ENCODE assay signal across 27 mouse cellular contexts in the genomic region with DNA sequence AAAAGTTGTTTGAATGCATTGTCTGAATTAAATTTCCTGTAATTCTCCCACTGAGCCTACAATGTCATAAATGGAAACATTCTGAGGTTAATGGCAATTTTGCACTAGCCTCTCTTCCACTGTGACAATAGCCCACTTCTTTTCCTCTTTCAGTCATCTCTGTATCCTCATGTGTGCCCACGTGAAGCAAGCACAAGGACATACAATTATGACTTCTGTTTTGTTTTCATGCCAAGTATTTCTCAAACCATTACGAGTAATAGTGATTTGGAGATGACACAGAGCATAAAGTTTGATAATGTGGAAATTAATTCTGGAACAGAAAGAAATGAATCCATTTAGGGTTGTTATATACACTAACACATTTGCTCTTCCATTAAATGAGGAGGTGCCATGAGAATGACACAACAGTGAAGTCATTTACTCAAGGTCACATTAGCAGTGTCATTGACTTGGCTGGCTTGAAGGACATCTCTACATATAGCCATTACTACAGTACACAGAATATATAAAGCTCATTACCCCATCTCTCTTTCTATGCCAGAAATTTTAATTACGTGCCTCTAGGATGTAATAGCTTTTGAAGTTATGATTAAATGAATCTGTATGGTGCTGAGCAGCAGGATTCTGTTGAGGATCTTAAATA.
DNase-seq lines count a peak whose midpoint lies in the region; ATAC-seq and TF ChIP-seq lines count a peak whose summit lies in the region.
"Had no signal": no experiment of that assay in that cellular context is flagged by ENCODE, and none has a peak within 500 bp of the region (broad histone marks: within the 10 kb centered on the region; RNA-seq: fewer than 3 reads in every experiment).

No protein-coding gene starts in this region.

- no peaks in the 10 kb centered on the region for H3K27me3 ChIP-seq in forebrain, embryonic 14.5 days (replicated peaks; ENCODE audit: control insufficient read depth, insufficient read depth, low read length)
- no peaks in the 10 kb centered on the region for H3K27me3 ChIP-seq in forebrain, postnatal 0 days (ENCODE audit: insufficient read depth, low read length)
- H3K27me3 ChIP-seq in hindbrain, embryonic 15.5 days, result no peaks in the 10 kb centered on the region
- no peaks in the 10 kb centered on the region for H3K27me3 ChIP-seq in hindbrain, embryonic 10.5 days (ENCODE audit: insufficient read depth, poor library complexity, severe bottlenecking)
- H3K27me3 ChIP-seq in neural tube, embryonic 14.5 days (ENCODE audit: control insufficient read depth, insufficient read depth, low read length), result no peaks in the 10 kb centered on the region
- no peaks in the 10 kb centered on the region for H3K27me3 ChIP-seq in neural tube, embryonic 15.5 days (replicated peaks)
- H3K27me3 ChIP-seq: CH12.LX; embryonic facial prominence, embryonic 12.5 days; forebrain, embryonic 12.5 days; heart, embryonic 13.5 days; limb, embryonic 15.5 days; neural tube, embryonic 12.5 days; Patski had no signal

- no peaks in the 10 kb centered on the region for H3K4me1 ChIP-seq in forebrain, embryonic 14.5 days (ENCODE audit: control insufficient read depth, insufficient read depth, low read length)
- no peaks in the 10 kb centered on the region for H3K4me1 ChIP-seq in forebrain, postnatal 0 days (ENCODE audit: insufficient read depth)
- H3K4me1 ChIP-seq in hindbrain, embryonic 15.5 days (replicated peaks), result no peaks in the 10 kb centered on the region
- no peaks in the 10 kb centered on the region for H3K4me1 ChIP-seq in hindbrain, embryonic 10.5 days (replicated peaks)
- H3K4me1 ChIP-seq in neural tube, embryonic 14.5 days (ENCODE audit: control insufficient read depth, insufficient read depth, low read length), result no peaks in the 10 kb centered on the region
- H3K4me1 ChIP-seq in neural tube, embryonic 15.5 days, result no peaks in the 10 kb centered on the region
- H3K4me1 ChIP-seq: heart, embryonic 13.5 days; limb, embryonic 15.5 days; neural tube, embryonic 12.5 days had no signal

- H3K4me2 ChIP-seq in forebrain, embryonic 14.5 days (ENCODE audit: low read length), result no peak overlapping the region
- no peak overlapping the region for H3K4me2 ChIP-seq in forebrain, postnatal 0 days (ENCODE audit: low read depth)
- no peak overlapping the region for H3K4me2 ChIP-seq in hindbrain, embryonic 15.5 days
- H3K4me2 ChIP-seq in neural tube, embryonic 14.5 days (ENCODE audit: low read depth, low read length), result no peak overlapping the region
- H3K4me2 ChIP-seq in neural tube, embryonic 15.5 days, result no peak overlapping the region
- H3K4me2 ChIP-seq: embryonic facial prominence, embryonic 12.5 days; forebrain, embryonic 12.5 days; heart, embryonic 13.5 days; limb, embryonic 15.5 days; neural tube, embryonic 12.5 days had no signal

- H3K27ac ChIP-seq in forebrain, embryonic 14.5 days (ENCODE audit: low read depth, low read length), result no peak overlapping the region
- H3K27ac ChIP-seq in forebrain, postnatal 0 days (ENCODE audit: low read depth, low read length), result no peak overlapping the region
- no peak overlapping the region for H3K27ac ChIP-seq in hindbrain, embryonic 15.5 days (replicated peaks)
- no peak overlapping the region for H3K27ac ChIP-seq in hindbrain, embryonic 10.5 days
- H3K27ac ChIP-seq in neural tube, embryonic 14.5 days (ENCODE audit: low read depth, low read length), result no peak overlapping the region
- peak overlapping the region; percentile 37; the same call in 1 of the 2 replicates for H3K27ac ChIP-seq in neural tube, embryonic 15.5 days (replicated peaks)
- H3K27ac ChIP-seq: embryonic facial prominence, embryonic 12.5 days; forebrain, embryonic 12.5 days; heart, adult 2 months; heart, embryonic 13.5 days; kidney, postnatal 0 days; limb, embryonic 15.5 days; liver, embryonic 14.5 days; neural tube, embryonic 12.5 days had no signal

- no peaks in the 10 kb centered on the region for H3K36me3 ChIP-seq in forebrain, embryonic 14.5 days (ENCODE audit: control insufficient read depth, insufficient read depth, low read length)
- no peaks in the 10 kb centered on the region for H3K36me3 ChIP-seq in forebrain, postnatal 0 days (ENCODE audit: insufficient read depth)
- H3K36me3 ChIP-seq in hindbrain, embryonic 15.5 days, result no peaks in the 10 kb centered on the region
- no peaks in the 10 kb centered on the region for H3K36me3 ChIP-seq in hindbrain, embryonic 10.5 days
- H3K36me3 ChIP-seq in neural tube, embryonic 14.5 days (ENCODE audit: control insufficient read depth, insufficient read depth, low read length), result no peaks in the 10 kb centered on the region
- no peaks in the 10 kb centered on the region for H3K36me3 ChIP-seq in neural tube, embryonic 15.5 days
- H3K36me3 ChIP-seq: embryonic facial prominence, embryonic 12.5 days; forebrain, embryonic 12.5 days; G1E; heart, embryonic 13.5 days; limb, embryonic 15.5 days; neural tube, embryonic 12.5 days had no signal

- H3K9me3 ChIP-seq in forebrain, embryonic 14.5 days (replicated peaks; ENCODE audit: control insufficient read depth, low read length), result no peaks in the 10 kb centered on the region
- H3K9me3 ChIP-seq in forebrain, postnatal 0 days (ENCODE audit: low read length), result no peaks in the 10 kb centered on the region
- no peaks in the 10 kb centered on the region for H3K9me3 ChIP-seq in hindbrain, embryonic 15.5 days
- no peaks in the 10 kb centered on the region for H3K9me3 ChIP-seq in hindbrain, embryonic 10.5 days
- no peaks in the 10 kb centered on the region for H3K9me3 ChIP-seq in neural tube, embryonic 14.5 days (ENCODE audit: control insufficient read depth, low read length)
- H3K9me3 ChIP-seq in neural tube, embryonic 15.5 days (replicated peaks), result no peaks in the 10 kb centered on the region
- H3K9me3 ChIP-seq: embryonic facial prominence, embryonic 12.5 days; forebrain, embryonic 12.5 days; heart, embryonic 13.5 days; limb, embryonic 15.5 days; neural tube, embryonic 12.5 days had no signal

- no peak for TF ChIP-seq CTCF in forebrain, postnatal 0 days (IDR thresholded peaks at IDR 0.05; ENCODE audit: low read depth)

- H3K4me3 ChIP-seq in forebrain, embryonic 14.5 days (ENCODE audit: low read depth, low read length), result no peak overlapping the region
- H3K4me3 ChIP-seq in forebrain, postnatal 0 days (ENCODE audit: low read depth, low read length), result no peak overlapping the region
- no peak overlapping the region for H3K4me3 ChIP-seq in hindbrain, embryonic 15.5 days
- H3K4me3 ChIP-seq in hindbrain, embryonic 10.5 days, result no peak overlapping the region
- H3K4me3 ChIP-seq in neural tube, embryonic 14.5 days (ENCODE audit: low read depth, low read length), result no peak overlapping the region
- H3K4me3 ChIP-seq in neural tube, embryonic 15.5 days (replicated peaks), result no peak overlapping the region
- H3K4me3 ChIP-seq: embryonic facial prominence, embryonic 12.5 days; forebrain, embryonic 12.5 days; heart, adult 2 months; heart, embryonic 13.5 days; left cerebral cortex, adult 2 months; limb, embryonic 15.5 days; neural tube, embryonic 12.5 days had no signal

- no peak for DNase-seq in forebrain, embryonic 14.5 days (ENCODE audit: low spot score)
- DNase-seq in forebrain, postnatal 0 days, result no peak
- DNase-seq in hindbrain, embryonic 10.5 days (ENCODE audit: low spot score), result no peak
- no peak for DNase-seq in neural tube, embryonic 10.5 days (ENCODE audit: extremely low spot score, low spot score)
- no peak for DNase-seq in kidney, adult 11 months
- DNase-seq: B cell, adult 2 months; cerebellum, adult 18-20 months; cerebellum, postnatal 14 days; gastrocnemius, postnatal 25 days; heart, adult 2 months; kidney, adult 2 months; lung, postnatal 10 days had no signal

- 0 out of 2 replicates have a peak, but pooled peaks have one; percentile 15 for ATAC-seq in forebrain, embryonic 14.5 days
- ATAC-seq in forebrain, postnatal 0 days, result no peak
- 0 out of 2 replicates have a peak, but pooled peaks have one; percentile 45 for ATAC-seq in hindbrain, embryonic 15.5 days (ENCODE audit: low FRiP score, low read depth)
- peak; percentile 70 for ATAC-seq in neural tube, embryonic 14.5 days (ENCODE audit: low read depth)
- peak; percentile 53; the same call in 1 of the 2 replicates for ATAC-seq in neural tube, embryonic 15.5 days (ENCODE audit: low FRiP score)
- ATAC-seq: inflammation-experienced regulatory T-cells, adult 6 months; Patski had no signal

- no peak overlapping the region for H3K9ac ChIP-seq in forebrain, embryonic 14.5 days (ENCODE audit: low read length)
- no peak overlapping the region for H3K9ac ChIP-seq in forebrain, postnatal 0 days
- no peak overlapping the region for H3K9ac ChIP-seq in hindbrain, embryonic 15.5 days
- no peak overlapping the region for H3K9ac ChIP-seq in neural tube, embryonic 14.5 days (replicated peaks; ENCODE audit: low read depth, low read length)
- no peak overlapping the region for H3K9ac ChIP-seq in neural tube, embryonic 15.5 days (replicated peaks)
- H3K9ac ChIP-seq: embryonic facial prominence, embryonic 12.5 days; forebrain, embryonic 12.5 days; heart, embryonic 13.5 days; limb, embryonic 15.5 days; liver, embryonic 14.5 days; neural tube, embryonic 12.5 days had no signal

- WGBS in forebrain, embryonic 14.5 days, result 75% methylated on average over 3 of the region's 3 CpGs
- WGBS in forebrain, postnatal 0 days, result 65% methylated on average over 3 of the region's 3 CpGs
- 68% methylated on average over 3 of the region's 3 CpGs for WGBS in hindbrain, embryonic 15.5 days
- 88% methylated on average over 3 of the region's 3 CpGs for WGBS in hindbrain, embryonic 10.5 days
- WGBS in neural tube, embryonic 14.5 days, result 62% methylated on average over 3 of the region's 3 CpGs
- 58% methylated on average over 3 of the region's 3 CpGs for WGBS in neural tube, embryonic 15.5 days
